Mouse (Mus musculus): ENCODE data around the gene Sms. TPM values are rescaled to one million over a fixed set of nuclear protein-coding genes. Genes with fewer than 3 reads are reported as not detected.

Gene Sms
- total and polyA plus RNA-seq, 3 experiments = 90.4 to 258 (median 180) TPM

DNA sequence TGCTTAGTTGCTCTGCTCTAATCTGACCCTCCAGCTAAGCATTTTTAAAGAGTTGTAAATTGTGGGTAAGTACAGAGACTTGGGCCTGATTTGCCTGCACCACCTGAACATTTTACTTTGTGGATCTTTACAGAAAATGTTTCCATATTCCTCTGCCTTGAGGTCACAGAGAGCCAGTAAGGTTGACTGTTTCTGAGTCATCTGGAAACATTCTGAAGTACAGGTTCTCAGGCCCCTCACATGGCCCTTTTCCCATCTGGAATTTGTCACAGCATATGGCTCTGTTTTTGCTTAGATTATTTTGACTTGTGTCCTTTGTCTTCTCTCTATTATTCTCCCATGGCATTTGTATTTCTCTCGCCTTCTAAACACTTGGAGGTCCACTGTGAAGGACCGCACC lies 10.2 kb downstream of the Sms start (continued):
- TF ChIP-seq PAX5 (IDR thresholded peaks at IDR 0.05; ENCODE audit: low read length) (no peak), EP300 (IDR thresholded peaks at IDR 0.05; ENCODE audit: low read length) (peak; percentile 83), RCOR1 (conservative IDR thresholded peaks at IDR 0.05; ENCODE audit: low read depth, low read length) (no peak), POLR2A (IDR thresholded peaks at IDR 0.05; ENCODE audit: low read depth, low read length) (no peak), SIN3A (IDR thresholded peaks at IDR 0.05; ENCODE audit: low read length) (no peak), GABPA (IDR thresholded peaks at IDR 0.05; ENCODE audit: insufficient replicate concordance, low read depth, low read length) (no peak)

DNA sequence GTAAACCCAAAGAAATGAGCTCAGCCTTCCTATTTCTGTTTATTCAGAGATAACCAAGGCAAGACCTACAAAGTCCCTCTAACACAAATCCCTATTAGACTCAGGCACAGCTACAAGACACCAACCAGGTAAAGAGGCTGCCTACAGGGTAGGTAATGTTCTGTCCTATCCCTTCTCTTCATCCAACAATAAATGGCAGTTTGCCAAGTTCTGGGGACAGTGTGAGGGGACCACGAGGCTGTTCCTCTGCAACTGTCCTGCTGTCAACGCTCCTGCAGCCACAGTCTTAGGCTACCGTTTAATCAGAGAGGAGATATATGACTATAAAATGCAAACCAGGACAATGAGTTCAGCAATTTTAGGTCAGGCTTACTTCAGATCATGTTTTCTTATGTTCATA lies 14.8 kb downstream of the Sms start:
- Histone ChIP-seq H3K27me3 (replicated peaks) (no peaks in the 10 kb centered on the region), H3K4me2 (ENCODE audit: insufficient read depth, low read depth, poor library complexity, severe bottlenecking) (no peak overlapping the region), H3K79me2 (replicated peaks; ENCODE audit: control insufficient read depth, extremely low read depth, insufficient read depth, poor library complexity, severe bottlenecking) (peaks cover 50% of the 10 kb centered on the region), H3K36me3 (replicated peaks in 1 of 2; ENCODE audit: control insufficient read depth in 1 of 2, insufficient read depth in 1 of 2, low read length in 1 of 2) (peaks cover 0 to 4% of the 10 kb centered on the region in 2 experiments), H3K4me1 (ENCODE audit: control insufficient read depth in 1 of 2, insufficient read depth in 2 of 2) (peaks cover 0 to 44% of the 10 kb centered on the region in 2 experiments; a peak in 3 of 4 replicates), H3K27ac (ENCODE audit: insufficient read depth, low read depth) (no peak overlapping the region), H3K9me3 (replicated peaks; ENCODE audit: low read length) (no peaks in the 10 kb centered on the region), H3K4me3 (replicated peaks in 1 of 3; ENCODE audit: low read depth in 2 of 3, low read length in 2 of 3, poor library complexity in 1 of 3) (no peak overlapping the region), H3K9ac (ENCODE audit: insufficient read depth, low read depth) (no peak overlapping the region)
- no peak for DNase-seq (ENCODE audit: extremely low read depth)
- dilution Hi-C loops (cut with MboI; ENCODE audit: extremely low pct_ligation_motif_present, extremely low pct_unique_long_range_greater_than_20kb, low sequenced_read_pairs) = no loop called here
- TF ChIP-seq POLR2AphosphoS2 (IDR thresholded peaks at IDR 0.05; ENCODE audit: low read depth, low read length) (no peak), CTCF (conservative IDR thresholded peaks at IDR 0.05 in 1 of 2, IDR thresholded peaks at IDR 0.05 in 1 of 2; ENCODE audit: low read depth in 2 of 2, low read length in 2 of 2) (no peak), RAD21 (IDR thresholded peaks at IDR 0.05; ENCODE audit: low read depth, low read length) (no peak), MAFK (IDR thresholded peaks at IDR 0.05; ENCODE audit: insufficient replicate concordance, low read length) (no peak), GABPA (IDR thresholded peaks at IDR 0.05; ENCODE audit: insufficient replicate concordance, low read depth, low read length) (no peak), ZMIZ1 (IDR thresholded peaks at IDR 0.05; ENCODE audit: low read depth, low read length) (no peak), EP300 (IDR thresholded peaks at IDR 0.05; ENCODE audit: low read length) (no peak)
- in situ Hi-C loops (cut with MboI; ENCODE audit: low pct_ligation_motif_present, low pct_unique_long_range_greater_than_20kb, low sequenced_read_pairs) = loop anchor here (10.0 kb wide), 1 partner anchor 117 kb away; the partner anchor contains the start of gene Mbtps2

DNA sequence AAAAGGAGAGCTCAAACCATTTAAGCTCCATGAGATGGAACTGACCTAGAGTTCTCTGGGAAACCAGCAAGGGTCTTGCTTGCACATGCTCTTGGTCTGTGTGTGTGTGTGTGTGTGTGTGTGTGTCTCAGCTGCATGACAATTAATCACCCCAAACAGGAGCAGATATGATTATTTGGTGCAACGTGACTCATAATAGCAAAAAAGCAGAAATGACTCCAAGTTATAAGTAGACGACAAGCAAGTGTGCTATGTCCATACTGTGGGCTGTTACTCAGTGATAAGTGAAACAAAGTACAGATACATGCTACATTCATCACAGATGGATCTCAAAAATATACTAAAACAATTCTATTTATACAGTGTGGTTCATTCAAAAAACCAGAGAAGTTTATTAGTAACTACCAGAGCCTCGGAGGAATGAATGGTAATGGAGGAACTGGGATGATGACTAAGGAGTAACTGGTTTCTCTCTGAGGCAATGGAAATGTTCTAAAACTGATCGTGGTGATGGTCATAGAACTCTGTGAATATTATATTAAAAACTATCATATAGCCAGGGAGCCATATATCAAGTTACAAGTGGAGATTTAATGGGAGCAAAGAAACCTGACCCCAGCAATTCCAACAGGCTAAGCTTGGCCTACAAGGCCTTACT lies 15.8 kb downstream of the Sms start:
- H3K79me2 ChIP-seq (replicated peaks; ENCODE audit: control insufficient read depth, extremely low read depth, insufficient read depth, poor library complexity, severe bottlenecking) = peaks cover 53% of the 10 kb centered on the region
- in situ Hi-C loops (cut with MboI; ENCODE audit: low pct_ligation_motif_present, low pct_unique_long_range_greater_than_20kb, low sequenced_read_pairs) = loop anchor here (10.0 kb wide), 1 partner anchor 119 kb away; the partner anchor contains the start of gene Mbtps2
- dilution Hi-C loops (cut with MboI; ENCODE audit: extremely low pct_ligation_motif_present, extremely low pct_unique_long_range_greater_than_20kb, low sequenced_read_pairs) = no loop called here
- H3K9ac ChIP-seq (ENCODE audit: insufficient read depth, low read depth) = no peak overlapping the region
- H3K9me3 ChIP-seq (replicated peaks; ENCODE audit: low read length) = no peaks in the 10 kb centered on the region
- no peak overlapping the region; the same call in 1 of the 2 replicates for H3K4me2 ChIP-seq (ENCODE audit: insufficient read depth, low read depth, poor library complexity, severe bottlenecking)
- H3K36me3 ChIP-seq (replicated peaks in 1 of 2; ENCODE audit: control insufficient read depth in 1 of 2, insufficient read depth in 1 of 2, low read length in 1 of 2) = peaks cover 0 to 4% of the 10 kb centered on the region in 2 experiments
- no peak for DNase-seq (ENCODE audit: extremely low read depth)
- TF ChIP-seq ZKSCAN1 (IDR thresholded peaks at IDR 0.05; ENCODE audit: borderline replicate concordance, low read depth, low read length) = no peak
- TF ChIP-seq MXI1 (IDR thresholded peaks at IDR 0.05; ENCODE audit: low read depth, low read length) = no peak
- no peak for TF ChIP-seq NELFE (IDR thresholded peaks at IDR 0.05; ENCODE audit: low read depth, low read length)
- TF ChIP-seq TBP (conservative IDR thresholded peaks at IDR 0.05; ENCODE audit: low read depth, low read length) = no peak
- no peak for TF ChIP-seq USF1 (IDR thresholded peaks at IDR 0.05; ENCODE audit: low read depth, low read length)
- no peak for TF ChIP-seq USF2 (conservative IDR thresholded peaks at IDR 0.05; ENCODE audit: low read depth, low read length)
- no peak for TF ChIP-seq MAFK (IDR thresholded peaks at IDR 0.05; ENCODE audit: insufficient replicate concordance, low read length)
- TF ChIP-seq POLR2A (IDR thresholded peaks at IDR 0.05; ENCODE audit: low read depth, low read length) = no peak
- no peak for TF ChIP-seq MYC (IDR thresholded peaks at IDR 0.05; ENCODE audit: low read depth, low read length)
- TF ChIP-seq EP300 (IDR thresholded peaks at IDR 0.05; ENCODE audit: low read length) = no peak
- TF ChIP-seq CHD2 (IDR thresholded peaks at IDR 0.05; ENCODE audit: low read length) = no peak
- TF ChIP-seq UBTF (IDR thresholded peaks at IDR 0.05; ENCODE audit: low read depth, low read length) = no peak
- TF ChIP-seq ELF1 (IDR thresholded peaks at IDR 0.05; ENCODE audit: low read depth, low read length) = no peak
- no peak for TF ChIP-seq MAX (IDR thresholded peaks at IDR 0.05; ENCODE audit: low read length)
- TF ChIP-seq RAD21 (IDR thresholded peaks at IDR 0.05; ENCODE audit: low read depth, low read length) = no peak
- no peak for TF ChIP-seq SMC3 (IDR thresholded peaks at IDR 0.05; ENCODE audit: low read depth, low read length)
- no peak for TF ChIP-seq E2F4 (IDR thresholded peaks at IDR 0.05; ENCODE audit: insufficient replicate concordance, low read depth, low read length)
- no peak for TF ChIP-seq MEF2A (IDR thresholded peaks at IDR 0.05; ENCODE audit: borderline replicate concordance, low read depth, low read length)
- TF ChIP-seq POLR2AphosphoS2 (IDR thresholded peaks at IDR 0.05; ENCODE audit: low read depth, low read length) = no peak
- H3K4me1 ChIP-seq (ENCODE audit: control insufficient read depth in 1 of 2, insufficient read depth in 2 of 2) = peaks cover 0 to 34% of the 10 kb centered on the region in 2 experiments; a peak in 3 of 4 replicates
- H3K27me3 ChIP-seq (replicated peaks) = no peaks in the 10 kb centered on the region
- no peak overlapping the region for H3K4me3 ChIP-seq (replicated peaks in 1 of 3; ENCODE audit: low read depth in 2 of 3, low read length in 2 of 3, poor library complexity in 1 of 3)
- H3K27ac ChIP-seq (ENCODE audit: insufficient read depth, low read depth) = no peak overlapping the region
